Mouse (Mus musculus) small intestine, adult 2 months (tissue): ENCODE results near the gene Inpp4a. TPM values are rescaled to one million over a fixed set of nuclear protein-coding genes. Genes with fewer than 3 reads are reported as not detected.

ENCODE experiments used
- H3K27ac ChIP-seq: fragments of 200-500 bp; 2 replicates; pipeline ENCODE4 v1.5.1; 2012; ENCODE audit warnings: low read depth, low read length, control low read depth, inconsistent platforms; ENCODE audit not compliant: insufficient read depth
- H3K27me3 ChIP-seq: fragments of 200-500 bp; 2 replicates; pipeline ENCODE4 v1.6.1; 2012; ENCODE audit warnings: mild to moderate bottlenecking, moderate library complexity, low read length, inconsistent platforms; ENCODE audit not compliant: control insufficient read depth, insufficient read depth
- H3K36me3 ChIP-seq: fragments of 200-500 bp; 2 replicates; pipeline ENCODE4 v1.6.1; 2012; ENCODE audit warnings: mild to moderate bottlenecking, low read length, control low read depth, inconsistent platforms; ENCODE audit not compliant: control insufficient read depth, insufficient read depth
- H3K4me1 ChIP-seq: fragments of 200-500 bp; 2 replicates; pipeline ENCODE4 v1.6.1; 2012; ENCODE audit warnings: low read length, inconsistent platforms, mixed read lengths; ENCODE audit not compliant: control insufficient read depth, insufficient read depth, insufficient read length
- H3K4me3 ChIP-seq: fragments of 200-500 bp; 2 replicates; pipeline ENCODE4 v1.5.1; 2012; ENCODE audit warnings: low read depth, mild to moderate bottlenecking, control low read depth, inconsistent platforms, low read length, moderate library complexity
- CTCF ChIP-seq: fragments of 200-500 bp; IDR thresholded peaks from 2 replicates; pipeline ENCODE4 v1.5.1; 2012; ENCODE audit warnings: low read depth, mild to moderate bottlenecking, control low read depth, inconsistent platforms, low read length, moderate library complexity, mixed read lengths; ENCODE audit not compliant: insufficient replicate concordance, insufficient read length; ENCODE audit errors: extremely low read depth
- POLR2A ChIP-seq: fragments of 200-500 bp; IDR thresholded peaks from 2 replicates; pipeline ENCODE4 v1.6.1; 2012; ENCODE audit warnings: low read depth, mild to moderate bottlenecking, control low read depth, inconsistent platforms, low read length, moderate library complexity
- WGBS: fragments of 180-500 bp; shearing (Covaris S2); methylation state at CpG from one replicate; pipeline ENCODE4 v1.1.7; 2018; 5-methylcytosine and 5-hydroxymethylcytosine counted together
- polyA plus RNA-seq: library from polyadenylated mRNA; depleted of rRNA; stranded (reverse); fragments of >200 nt; gene quantifications from 2 replicates; pipeline ENCODE4 v1.2.3, GENCODE M21; 2012

Inpp4a gene
- polyA plus RNA-seq, 1 experiment: 28.6 TPM

DNA sequence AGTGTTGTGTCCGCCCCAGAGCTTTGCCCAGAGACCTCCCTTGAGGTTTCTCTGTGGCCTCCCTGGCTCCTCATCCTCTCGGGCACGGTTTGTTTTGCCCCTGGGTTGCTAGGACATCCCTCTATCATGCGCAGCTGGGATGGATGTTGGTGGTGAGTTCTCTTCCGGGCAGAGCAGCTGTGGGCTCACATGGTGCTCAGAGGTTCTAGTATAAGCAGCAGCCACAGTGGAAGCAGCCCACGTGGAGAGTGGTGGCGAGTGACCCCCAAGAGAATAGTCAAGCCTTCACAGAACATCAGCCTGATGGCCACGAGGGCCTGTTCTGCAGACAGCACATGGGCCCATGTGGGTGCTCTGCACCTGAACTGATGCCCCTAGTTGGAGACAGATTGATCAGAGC is 107.6 kb downstream of the Inpp4a start:
- 87% methylated on average over 8 of the region's 8 CpGs for WGBS
- Histone ChIP-seq H3K27me3 (no peaks in the 10 kb centered on the region), H3K27ac (no peak overlapping the region), H3K4me3 (no peak overlapping the region), H3K4me1 (peaks cover 5% of the 10 kb centered on the region; the same call in 1 of the 2 replicates), H3K36me3 (peaks cover 38% of the 10 kb centered on the region)
- TF ChIP-seq POLR2A: no peak
- no peak for TF ChIP-seq CTCF

DNA sequence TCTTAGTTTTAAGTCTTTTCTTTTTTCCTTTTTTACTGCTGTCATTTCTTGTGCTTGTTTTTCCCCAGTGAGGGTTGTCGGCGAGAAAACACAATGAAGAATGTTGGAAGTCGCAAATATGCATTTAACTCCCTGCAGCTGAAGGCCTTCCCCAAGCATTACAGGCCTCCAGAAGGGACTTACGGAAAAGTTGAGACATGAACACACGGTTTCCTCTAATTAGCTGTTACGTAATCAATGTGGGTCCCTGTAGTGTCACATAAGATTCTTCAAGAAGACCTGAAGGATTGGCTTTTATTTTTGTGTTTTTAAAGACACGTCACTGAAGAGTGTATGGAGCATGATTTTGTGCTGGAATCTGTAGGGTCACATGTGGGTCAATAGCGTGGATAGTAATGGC is 108.4 kb downstream of the Inpp4a start:
- Histone ChIP-seq H3K27ac (no peak overlapping the region), H3K4me1 (peaks cover 5% of the 10 kb centered on the region; the same call in 1 of the 2 replicates), H3K4me3 (no peak overlapping the region), H3K27me3 (no peaks in the 10 kb centered on the region), H3K36me3 (peaks cover 33% of the 10 kb centered on the region)
- 89% methylated on average over 8 of the region's 8 CpGs for WGBS
- TF ChIP-seq CTCF (no peak), POLR2A (no peak)

DNA sequence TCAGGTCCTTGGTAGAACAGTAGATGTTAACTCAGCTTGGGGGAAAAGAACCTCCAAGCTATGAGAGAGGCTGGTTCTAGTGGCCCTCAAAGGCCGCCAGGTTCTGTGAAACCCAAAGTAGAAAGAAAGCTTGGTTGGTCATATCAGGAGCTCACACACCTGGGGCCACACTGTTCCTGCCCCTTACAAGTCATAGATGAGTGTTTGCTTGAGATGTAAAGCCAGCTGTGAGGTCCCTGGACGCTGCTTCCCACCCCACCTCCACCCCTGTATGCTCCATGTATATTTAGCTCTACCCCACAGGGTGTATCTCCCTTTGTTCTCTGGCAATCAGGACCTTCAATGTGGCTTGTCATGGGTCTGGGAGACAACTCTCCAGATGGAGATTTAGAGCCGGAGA is 109.0 kb downstream of the Inpp4a start:
- H3K4me3 ChIP-seq: no peak overlapping the region
- H3K27me3 ChIP-seq: no peaks in the 10 kb centered on the region
- peaks cover 32% of the 10 kb centered on the region for H3K36me3 ChIP-seq
- H3K4me1 ChIP-seq: peaks cover 5% of the 10 kb centered on the region; the same call in 1 of the 2 replicates
- 87% methylated on average over 3 of the region's 3 CpGs for WGBS
- H3K27ac ChIP-seq: no peak overlapping the region
- TF ChIP-seq CTCF (no peak), POLR2A (no peak)

DNA sequence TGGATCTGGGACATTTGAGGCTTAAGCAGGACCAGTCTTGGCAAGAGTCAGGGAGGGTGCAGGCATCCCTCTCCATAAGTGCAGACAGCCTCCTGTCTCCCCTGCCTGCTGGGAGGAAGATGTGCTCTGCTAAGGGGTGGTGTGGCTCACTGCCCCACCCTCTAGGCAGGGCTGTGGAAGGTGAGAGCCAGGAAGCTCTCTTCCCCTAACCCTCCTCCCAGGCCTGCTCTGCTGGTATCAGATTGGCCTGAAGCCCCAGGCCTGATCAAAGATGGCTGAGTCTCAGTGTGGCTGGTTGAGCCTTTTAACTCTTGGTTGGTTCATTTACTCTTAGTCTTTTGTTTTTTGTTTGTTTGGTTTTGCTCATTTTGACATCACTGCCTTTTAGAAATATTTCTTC is 110.0 kb downstream of the Inpp4a start:
- TF ChIP-seq CTCF (no peak), POLR2A (no peak)
- Histone ChIP-seq H3K27me3 (no peaks in the 10 kb centered on the region), H3K4me3 (no peak overlapping the region), H3K36me3 (peaks cover 30% of the 10 kb centered on the region), H3K27ac (no peak overlapping the region), H3K4me1 (peaks cover 5% of the 10 kb centered on the region; the same call in 1 of the 2 replicates)

DNA sequence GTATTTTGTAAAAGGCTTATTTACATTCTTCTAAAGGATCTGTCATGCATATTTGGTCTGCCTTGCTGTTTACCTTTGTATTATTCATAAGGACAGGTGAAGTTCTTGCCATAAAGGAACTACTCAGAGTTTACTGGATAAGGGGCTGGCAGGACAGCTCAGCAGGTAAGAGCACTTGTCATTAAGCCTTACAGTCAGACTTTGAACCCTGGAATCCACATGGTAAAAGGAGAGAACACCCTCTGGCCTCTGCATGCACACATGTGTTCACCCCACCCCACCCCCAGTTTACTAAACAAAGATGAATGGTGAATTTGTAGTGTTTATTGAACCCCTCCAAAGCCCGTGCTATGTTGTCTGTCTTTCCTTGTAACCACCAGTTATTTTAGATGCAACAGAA is 115.7 kb downstream of the Inpp4a start:
- H3K36me3 ChIP-seq: peaks cover 29% of the 10 kb centered on the region
- no peaks in the 10 kb centered on the region; the same call in 1 of the 2 replicates for H3K4me1 ChIP-seq
- H3K27me3 ChIP-seq: no peaks in the 10 kb centered on the region
- no peak overlapping the region for H3K27ac ChIP-seq
- 67% methylated on average over 1 of the region's 1 CpGs for WGBS
- TF ChIP-seq CTCF: no peak
- no peak for TF ChIP-seq POLR2A
- H3K4me3 ChIP-seq: no peak overlapping the region

DNA sequence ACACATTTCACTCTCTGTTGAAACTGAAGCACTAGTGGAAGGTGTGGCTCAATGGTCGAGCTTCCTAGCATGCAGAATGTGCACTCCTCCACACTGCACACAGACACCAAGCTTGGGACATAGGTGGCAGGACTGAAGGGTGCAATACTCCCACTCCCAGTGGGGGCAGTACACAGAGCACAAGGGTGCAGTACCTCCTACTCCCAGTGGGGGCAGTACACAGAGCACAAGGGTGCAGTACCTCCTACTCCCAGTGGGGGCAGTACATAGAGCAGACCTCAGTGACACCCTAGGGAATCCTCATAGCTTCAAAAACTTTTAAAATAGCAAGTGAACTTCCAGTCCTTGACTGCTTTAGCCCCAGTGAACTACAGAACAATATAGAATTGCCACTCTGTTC is 119.8 kb downstream of the Inpp4a start:
- WGBS: 91% methylated on average over 1 of the region's 1 CpGs
- Histone ChIP-seq H3K36me3 (peaks cover 26% of the 10 kb centered on the region), H3K27ac (no peak overlapping the region), H3K4me3 (no peak overlapping the region), H3K27me3 (no peaks in the 10 kb centered on the region), H3K4me1 (no peaks in the 10 kb centered on the region; the same call in 1 of the 2 replicates)
- no peak for TF ChIP-seq POLR2A
- TF ChIP-seq CTCF: peak; percentile 99; the same call in 1 of the 2 replicates

DNA sequence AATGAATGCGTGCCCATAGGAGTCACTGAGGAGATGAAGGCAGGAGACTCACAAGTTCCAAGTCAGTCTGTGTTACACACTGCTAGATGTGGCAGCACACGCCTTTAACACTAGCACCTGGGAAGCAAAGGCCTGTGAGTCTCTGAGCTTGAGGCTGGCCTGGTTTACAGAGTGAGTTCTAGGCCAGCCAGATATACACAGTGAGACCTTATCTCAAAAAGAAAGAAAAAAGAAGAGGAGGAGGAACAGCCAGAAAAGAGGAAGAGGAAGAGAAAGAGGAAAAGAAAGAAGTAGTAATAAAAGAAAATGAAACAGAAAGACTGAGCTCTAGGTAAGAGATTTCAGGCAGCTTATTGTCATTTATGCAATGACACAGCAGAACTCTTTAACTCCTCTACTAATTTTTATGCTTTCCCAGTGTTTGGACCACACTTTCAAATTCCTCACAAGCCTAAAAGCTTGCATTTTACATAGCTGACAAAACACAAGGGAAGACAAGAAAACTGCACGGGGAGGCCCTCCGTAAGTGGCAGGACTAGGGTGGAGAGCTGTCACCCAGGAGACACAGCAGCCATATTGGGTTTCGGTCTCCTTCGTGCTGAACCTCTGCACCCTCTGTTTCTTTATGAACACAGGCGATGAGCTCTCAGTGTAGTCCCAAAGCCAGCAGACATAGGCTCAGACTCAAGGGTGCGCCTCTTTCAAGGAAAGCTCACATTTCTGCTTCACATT is 127.6 kb downstream of the Inpp4a start:
- WGBS: 94% methylated on average over 8 of the region's 8 CpGs
- Histone ChIP-seq H3K4me3 (no peak overlapping the region), H3K36me3 (peaks cover 24% of the 10 kb centered on the region), H3K27me3 (no peaks in the 10 kb centered on the region), H3K4me1 (peaks cover 12% of the 10 kb centered on the region), H3K27ac (no peak overlapping the region)
- TF ChIP-seq POLR2A (no peak), CTCF (no peak)

DNA sequence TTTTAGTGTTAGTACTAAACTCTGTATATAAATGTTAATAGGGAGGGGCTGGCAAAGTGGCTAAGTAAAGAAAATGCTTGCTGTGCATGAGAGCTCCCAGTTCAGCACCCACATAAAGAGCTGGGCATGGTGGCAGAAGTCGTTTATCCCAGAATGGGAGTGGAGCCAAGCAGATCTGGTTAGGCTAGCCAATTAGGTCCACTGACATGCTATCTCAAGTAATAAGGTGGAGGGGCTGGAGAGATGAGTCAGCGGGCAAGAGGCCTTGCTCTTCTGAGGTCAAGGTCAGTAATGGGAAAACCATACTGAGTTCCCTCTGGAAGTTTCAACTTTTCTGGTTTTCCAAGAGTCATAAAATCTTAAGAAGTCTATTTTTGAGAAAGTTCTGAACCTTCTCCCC is 129.2 kb downstream of the Inpp4a start:
- 17% methylated on average over 2 of the region's 2 CpGs for WGBS
- Histone ChIP-seq H3K36me3 (peaks cover 36% of the 10 kb centered on the region), H3K27ac (peak overlapping the region; percentile 42; the same call in 1 of the 2 replicates), H3K4me1 (peaks cover 12% of the 10 kb centered on the region), H3K27me3 (no peaks in the 10 kb centered on the region), H3K4me3 (no peak overlapping the region; the same call in 1 of the 2 replicates)
- TF ChIP-seq CTCF: no peak
- no peak for TF ChIP-seq POLR2A
